Mouse (Mus musculus): Measurements from ENCODE around the gene Rgl2.

Rgl2 gene

GRCm38 (mm10) chr17:33925406-33926116 is 3.8 kb upstream of the Rgl2 start:
- DNase-seq: no peak

DNA sequence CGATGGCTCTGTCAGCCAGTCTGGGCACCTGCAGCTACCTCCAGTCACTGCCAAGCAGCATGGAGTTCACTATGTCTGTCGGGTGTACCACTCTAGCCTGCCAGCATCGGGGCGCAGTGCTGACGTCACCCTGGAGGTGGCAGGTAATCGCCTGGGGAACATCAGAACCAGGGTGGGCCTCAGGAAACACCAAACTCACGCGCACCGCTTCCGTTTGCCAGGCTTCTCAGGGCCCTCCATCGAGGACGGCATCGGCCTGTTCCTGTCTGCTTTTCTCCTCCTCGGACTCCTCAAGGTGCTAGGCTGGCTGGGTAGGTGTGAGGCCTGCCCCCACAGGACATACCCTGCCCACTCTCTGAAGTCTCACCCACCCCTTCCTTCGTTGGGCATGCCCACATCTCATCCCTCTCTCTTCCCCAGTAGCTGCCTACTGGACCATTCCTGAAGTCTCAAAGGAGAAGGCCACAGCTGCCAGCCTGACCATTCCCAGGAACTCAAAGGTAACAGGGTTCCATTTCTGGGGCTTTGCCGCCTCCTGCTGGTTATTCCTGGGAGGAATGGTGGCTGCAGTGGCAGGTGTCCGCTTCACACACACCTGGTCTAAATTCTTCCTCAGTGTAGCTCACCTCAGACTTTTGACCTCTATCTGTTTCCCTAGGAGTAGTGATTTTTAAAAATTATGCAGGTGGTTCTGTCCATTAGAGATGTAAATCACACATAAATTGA is 3.0 kb upstream of the Rgl2 start:
- no peak for DNase-seq

- no peak for DNase-seq
Observed at GRCm38 (mm10) chr17:33928251-33928947, 944 bp upstream of the Rgl2 start.

- peak; percentile 46 for DNase-seq
Observed at GRCm38 (mm10) chr17:33930280-33931158, 1.2 kb downstream of the Rgl2 start.

- DNase-seq: no peak
Observed at GRCm38 (mm10) chr17:33931159-33931866, 2.0 kb downstream of the Rgl2 start.

DNA sequence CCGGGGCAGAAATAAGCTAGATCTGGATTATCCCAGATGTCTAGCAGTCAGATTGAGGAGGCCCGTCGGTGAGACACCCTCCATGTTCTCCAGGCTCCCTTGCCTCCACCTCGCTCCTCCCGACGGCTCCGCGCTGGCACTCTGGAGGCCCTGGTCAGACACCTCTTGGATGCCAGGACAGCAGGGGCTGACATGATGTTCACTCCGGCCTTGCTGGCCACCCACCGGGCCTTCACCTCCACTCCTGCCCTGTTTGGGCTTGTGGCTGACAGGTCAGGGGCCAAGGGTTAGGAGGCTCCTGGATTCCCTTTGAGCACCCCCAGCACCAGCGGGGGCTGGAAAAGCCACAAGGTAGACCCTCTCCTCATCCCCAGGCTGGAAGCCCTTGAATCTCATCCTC is 2.6 kb downstream of the Rgl2 start:
- no peak for DNase-seq

DNA sequence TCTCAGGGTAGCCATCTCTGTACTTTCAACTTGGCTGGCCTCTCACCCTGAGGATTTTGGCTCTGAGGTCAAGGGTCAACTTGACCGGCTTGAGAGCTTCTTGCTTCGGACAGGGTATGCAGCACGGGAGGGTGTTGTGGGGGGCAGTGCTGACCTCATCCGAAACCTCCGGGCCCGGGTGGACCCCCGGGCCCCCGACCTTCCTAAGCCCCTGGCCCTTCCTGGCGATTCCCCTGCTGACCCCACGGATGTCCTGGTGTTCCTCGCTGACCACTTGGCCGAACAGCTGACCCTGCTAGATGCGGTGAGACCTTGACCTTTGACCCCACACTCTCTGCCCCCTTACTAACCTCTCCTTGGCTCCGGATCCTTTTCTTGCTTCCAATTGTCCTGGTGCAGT is 3.1 kb downstream of the Rgl2 start:
- DNase-seq: no peak

- DNase-seq: no peak
Observed at GRCm38 (mm10) chr17:33932970-33933369, 3.6 kb downstream of the Rgl2 start.

DNA sequence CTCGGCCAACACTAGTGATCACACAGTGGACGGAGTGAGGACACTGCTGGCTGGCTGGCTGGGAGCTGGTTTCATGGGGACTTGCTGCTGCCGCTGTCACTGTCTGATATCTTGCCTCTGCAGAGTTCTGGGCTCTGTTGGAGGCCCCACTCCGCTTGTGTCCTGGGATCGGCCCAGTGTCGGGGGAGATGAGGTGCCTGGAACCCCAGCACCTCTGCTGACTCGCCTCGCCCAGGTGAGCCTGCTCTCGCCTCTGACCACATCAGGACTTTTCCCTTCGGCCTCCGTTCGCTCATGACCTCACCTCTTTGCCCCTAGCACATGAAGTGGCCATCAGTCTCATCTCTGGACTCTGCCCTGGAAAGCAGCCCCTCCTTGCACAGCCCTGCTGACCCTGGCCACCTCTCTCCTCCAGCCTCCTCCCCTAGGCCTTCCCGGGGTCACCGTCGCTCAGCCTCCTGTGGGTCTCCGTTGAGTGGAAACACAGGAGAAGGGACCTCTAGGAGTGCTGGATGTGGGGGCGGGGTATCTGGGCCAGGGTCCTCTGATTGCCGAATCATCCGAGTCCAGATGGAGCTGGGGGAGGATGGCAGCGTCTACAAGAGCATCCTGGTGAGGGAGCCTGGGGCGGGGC is 6.2 kb downstream of the Rgl2 start:
- no peak for DNase-seq

GRCm38 (mm10) chr17:33936993-33937392 is 7.7 kb downstream of the Rgl2 start:
- DNase-seq: no peak

GRCm38 (mm10) chr17:33938783-33939182 is 9.4 kb downstream of the Rgl2 start:
- no peak for DNase-seq

GRCm38 (mm10) chr17:33940206-33940805 is 11.0 kb downstream of the Rgl2 start, which contains the start of the genes Pfdn6 and Wdr46:
TSS of gene Pfdn6 (minus strand) at chr17:33940343.
TSS of gene Wdr46 (plus strand) at chr17:33940660.
- peak; percentile 94 for DNase-seq

- no peak for DNase-seq
Observed at GRCm38 (mm10) chr17:33940981-33941380, 11.6 kb downstream of the Rgl2 start.

GRCm38 (mm10) chr17:33941381-33941780 is 12.0 kb downstream of the Rgl2 start:
- DNase-seq: no peak

GRCm38 (mm10) chr17:33943454-33943853 is 14.1 kb downstream of the Rgl2 start:
- DNase-seq: no peak

DNA sequence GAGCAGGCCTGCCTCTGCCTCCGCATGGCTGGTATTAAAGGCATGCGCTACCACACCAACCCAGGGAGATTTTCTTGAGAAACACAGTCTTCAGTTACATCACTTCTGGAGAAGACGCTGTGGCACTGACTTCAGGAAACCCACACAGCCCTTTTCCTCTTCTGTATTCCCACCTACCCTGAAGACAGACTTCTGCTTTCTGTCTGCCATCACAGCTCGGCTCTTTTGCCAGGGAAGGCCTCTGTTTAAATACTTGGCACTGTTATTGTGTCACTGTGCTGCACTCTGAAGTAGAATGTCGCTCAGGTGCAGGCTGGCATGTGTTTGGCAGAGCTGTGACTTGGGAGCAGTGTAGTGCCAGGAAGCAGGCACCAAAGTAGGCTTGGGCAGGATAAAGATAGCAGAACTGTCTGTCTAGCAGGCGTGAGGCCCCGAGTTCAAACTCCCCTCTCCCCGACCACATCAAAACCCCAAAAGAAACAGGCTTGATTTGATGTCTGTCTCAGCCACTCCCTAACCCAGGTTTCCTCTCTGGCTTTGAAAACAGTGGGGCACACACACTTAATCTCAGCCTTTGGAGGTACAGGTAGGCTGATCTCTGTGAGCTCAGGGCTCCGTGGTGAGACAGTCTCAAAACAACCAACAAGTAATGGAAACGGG is 18.2 kb downstream of the Rgl2 start:
- no peak for DNase-seq

DNA sequence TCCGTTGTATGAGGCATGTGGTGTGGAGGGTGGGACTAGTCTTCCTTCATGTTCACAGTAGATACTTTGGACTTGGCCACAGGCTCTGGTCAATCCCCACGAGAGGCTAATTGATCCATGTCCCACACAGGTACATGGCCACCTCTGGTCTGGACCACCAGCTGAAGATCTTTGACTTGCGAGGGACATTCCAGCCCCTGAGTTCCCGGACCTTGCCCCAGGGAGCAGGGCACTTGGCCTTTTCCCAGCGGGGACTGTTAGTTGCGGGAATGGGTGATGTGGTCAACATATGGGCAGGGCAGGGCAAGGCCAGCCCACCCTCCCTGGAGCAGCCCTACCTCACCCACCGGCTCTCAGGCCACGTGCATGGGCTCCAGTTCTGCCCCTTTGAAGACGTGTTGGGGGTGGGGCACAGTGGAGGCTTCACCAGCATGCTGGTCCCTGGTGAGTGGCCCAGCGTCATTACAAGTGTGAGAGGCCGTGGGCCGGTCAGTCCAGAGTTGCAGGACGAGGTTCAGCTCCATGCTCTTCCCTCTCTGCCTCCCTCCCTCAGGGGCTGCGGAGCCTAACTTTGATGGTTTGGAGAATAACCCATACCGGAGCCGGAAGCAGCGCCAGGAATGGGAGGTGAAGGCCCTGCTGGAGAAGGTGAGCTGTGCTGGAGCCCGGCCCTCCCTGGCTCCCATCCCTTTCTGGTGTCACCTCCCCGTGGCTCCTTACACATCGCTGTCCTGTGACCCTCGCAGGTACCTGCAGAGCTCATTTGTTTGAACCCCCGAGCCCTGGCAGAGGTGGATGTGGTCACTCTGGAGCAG is 19.0 kb downstream of the Rgl2 start:
- DNase-seq: no peak

DNA sequence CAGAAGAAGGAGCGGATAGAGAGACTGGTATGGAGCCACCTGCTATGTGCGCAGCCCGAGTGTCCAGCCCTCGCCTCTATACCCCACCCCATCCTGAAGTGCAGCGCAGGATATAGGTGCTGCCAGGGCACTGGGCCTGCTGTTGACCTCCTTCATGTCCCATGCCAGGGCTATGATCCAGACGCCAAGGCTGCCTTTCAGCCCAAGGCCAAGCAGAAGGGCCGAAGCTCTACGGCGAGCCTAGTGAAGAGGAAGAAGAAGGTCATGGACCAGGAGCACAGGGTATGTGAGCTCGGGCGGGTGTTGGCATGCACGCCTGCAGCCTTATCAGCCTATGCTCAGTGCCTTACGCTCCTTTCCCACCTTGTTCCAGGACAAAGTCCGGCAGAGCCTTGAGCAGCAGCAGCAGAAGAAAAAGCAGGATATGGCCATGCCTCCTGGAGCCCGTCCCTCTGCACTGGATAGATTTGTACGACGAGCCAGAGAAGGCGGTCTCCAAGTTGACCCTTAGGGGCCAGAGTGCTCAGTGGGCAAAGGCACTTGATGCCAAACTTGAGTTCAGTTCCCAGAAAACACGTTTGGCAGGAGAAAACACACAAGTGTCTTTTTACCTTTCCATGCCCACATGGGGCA is 19.7 kb downstream of the Rgl2 start:
- DNase-seq: no peak

- DNase-seq: no peak
Observed at GRCm38 (mm10) chr17:33950131-33950625, 20.8 kb downstream of the Rgl2 start.
